Mouse (Mus musculus) myocyte (in vitro differentiated cells): ENCODE data around the gene Kmt2e. TPM values are rescaled to one million over a fixed set of nuclear protein-coding genes. Genes with fewer than 3 reads are reported as not detected.

Experiments used
- H3K27me3 ChIP-seq: one replicate; pipeline ENCODE4 v1.6.1; 2011; ENCODE audit not compliant: control insufficient read depth, insufficient read depth, insufficient read length
- H3K36me3 ChIP-seq: one replicate; pipeline ENCODE4 v1.6.1; 2011; ENCODE audit not compliant: control insufficient read depth, insufficient read depth
- H3K4me2 ChIP-seq: one replicate; pipeline ENCODE4 v1.6.1; 2011; ENCODE audit warnings: low read depth, control low read depth
- H3K4me3 ChIP-seq: one replicate; pipeline ENCODE4 v1.5.1; 2011; ENCODE audit warnings: mild to moderate bottlenecking, control low read depth, moderate library complexity
- H3K79me2 ChIP-seq: one replicate; pipeline ENCODE4 v1.6.1; 2011; ENCODE audit not compliant: control insufficient read depth, insufficient read depth
- H3ac ChIP-seq: one replicate; pipeline ENCODE4 v1.6.1; 2011; ENCODE audit not compliant: control insufficient read depth, insufficient read length
- CEBPB ChIP-seq: IDR thresholded peaks from 2 replicates; pipeline ENCODE4 v1.6.1; 2011; ENCODE audit warnings: mild to moderate bottlenecking, moderate library complexity; ENCODE audit not compliant: poor library complexity, insufficient read depth, severe bottlenecking
- E2F4 ChIP-seq: IDR thresholded peaks from one replicate; pipeline ENCODE4 v1.6.1; 2011; ENCODE audit warnings: mild to moderate bottlenecking, control low read depth, moderate library complexity; ENCODE audit not compliant: insufficient read depth
- MAX ChIP-seq: IDR thresholded peaks from one replicate; pipeline ENCODE4 v1.6.1; 2011; ENCODE audit warnings: low read depth, mild to moderate bottlenecking, control low read depth
- MYOD1 ChIP-seq, 3 experiments: IDR thresholded peaks; one replicate each; pipeline ENCODE4 v1.6.1; 2011; ENCODE audit warnings: control low read depth in 2 of 3, low read depth in 2 of 3, mild to moderate bottlenecking in 2 of 3, moderate library complexity in 1 of 3; ENCODE audit not compliant: insufficient read length in 2 of 3, control insufficient read depth in 1 of 3
- MYOG ChIP-seq, 3 experiments: IDR thresholded peaks; one replicate each; pipeline ENCODE4 v1.6.1; 2011; ENCODE audit warnings: control low read depth in 2 of 3, low read depth in 2 of 3, mild to moderate bottlenecking in 2 of 3; ENCODE audit not compliant: insufficient read length in 2 of 3, control insufficient read depth in 1 of 3, insufficient read depth in 1 of 3
- POLR2A ChIP-seq: IDR thresholded peaks from one replicate; pipeline ENCODE4 v1.6.1; 2011; ENCODE audit warnings: low read depth, mild to moderate bottlenecking, control low read depth, moderate library complexity; ENCODE audit not compliant: insufficient read length
- POLR2AphosphoS2 ChIP-seq: IDR thresholded peaks from one replicate; pipeline ENCODE4 v1.6.1; 2011; ENCODE audit warnings: low read depth, control low read depth; ENCODE audit not compliant: insufficient read length
- REST ChIP-seq: IDR thresholded peaks from one replicate; pipeline ENCODE4 v1.6.1; 2011; ENCODE audit warnings: mild to moderate bottlenecking, control low read depth, moderate library complexity; ENCODE audit not compliant: insufficient read depth, insufficient read length
- SRF ChIP-seq: IDR thresholded peaks from one replicate; pipeline ENCODE4 v1.6.1; 2011; ENCODE audit warnings: low read depth; ENCODE audit not compliant: control insufficient read depth, insufficient read length
- TCF12 ChIP-seq: IDR thresholded peaks from one replicate; pipeline ENCODE4 v1.6.1; 2011; ENCODE audit warnings: mild to moderate bottlenecking, control low read depth; ENCODE audit not compliant: poor library complexity, insufficient read depth, severe bottlenecking
- TCF3 ChIP-seq: IDR thresholded peaks from one replicate; pipeline ENCODE4 v1.6.1; 2011; ENCODE audit warnings: low read depth, control low read depth; ENCODE audit not compliant: insufficient read length
- USF1 ChIP-seq: IDR thresholded peaks from one replicate; pipeline ENCODE4 v1.6.1; 2011; ENCODE audit warnings: low read depth, mild to moderate bottlenecking, control low read depth, moderate library complexity
- polyA plus RNA-seq: library from polyadenylated mRNA; unstranded; fragments of >200 nt; fragmentation: generic; extraction: Trizol; gene quantifications from one replicate; pipeline ENCODE4 v1.2.1, GENCODE M21; 2012; ENCODE audit warnings: missing spikeins

The Kmt2e gene
- polyA plus RNA-seq, 1 experiment, result 9.0 TPM

- no peak for TF ChIP-seq POLR2A
- TF ChIP-seq POLR2AphosphoS2, result no peak
- TF ChIP-seq SRF, result no peak
- no peak for TF ChIP-seq MAX
- TF ChIP-seq MYOD1 (IDR thresholded peaks at IDR 0.05; ENCODE audit: control insufficient read depth in 1 of 3, insufficient read length in 2 of 3, low read depth in 2 of 3), result no peak
- no peak for TF ChIP-seq TCF12
- no peak for TF ChIP-seq USF1
- no peak for TF ChIP-seq MYOG (IDR thresholded peaks at IDR 0.05; ENCODE audit: control insufficient read depth in 1 of 3, insufficient read depth in 1 of 3, insufficient read length in 2 of 3, low read depth in 2 of 3)
- TF ChIP-seq REST, result no peak
- no peak for TF ChIP-seq CEBPB
- Histone ChIP-seq H3K36me3 (peaks cover 75% of the 10 kb centered on the region), H3ac (no peak overlapping the region), H3K4me2 (no peak overlapping the region), H3K27me3 (no peaks in the 10 kb centered on the region), H3K79me2 (no peaks in the 10 kb centered on the region), H3K4me3 (no peak overlapping the region)
Observed at GRCm38 (mm10) chr5:23500715-23501114, 66.5 kb downstream of the Kmt2e start.

GRCm38 (mm10) chr5:23501582-23502316 is 67.5 kb downstream of the Kmt2e start:
- no peaks in the 10 kb centered on the region for H3K79me2 ChIP-seq
- peaks cover 68% of the 10 kb centered on the region for H3K36me3 ChIP-seq
- H3ac ChIP-seq, result no peak overlapping the region
- no peaks in the 10 kb centered on the region for H3K27me3 ChIP-seq
- no peak for TF ChIP-seq REST
- TF ChIP-seq POLR2AphosphoS2, result peak; percentile 68
- TF ChIP-seq TCF12, result no peak
- peak; percentile 18 for TF ChIP-seq POLR2A
- H3K4me2 ChIP-seq, result no peak overlapping the region
- H3K4me3 ChIP-seq, result no peak overlapping the region

DNA sequence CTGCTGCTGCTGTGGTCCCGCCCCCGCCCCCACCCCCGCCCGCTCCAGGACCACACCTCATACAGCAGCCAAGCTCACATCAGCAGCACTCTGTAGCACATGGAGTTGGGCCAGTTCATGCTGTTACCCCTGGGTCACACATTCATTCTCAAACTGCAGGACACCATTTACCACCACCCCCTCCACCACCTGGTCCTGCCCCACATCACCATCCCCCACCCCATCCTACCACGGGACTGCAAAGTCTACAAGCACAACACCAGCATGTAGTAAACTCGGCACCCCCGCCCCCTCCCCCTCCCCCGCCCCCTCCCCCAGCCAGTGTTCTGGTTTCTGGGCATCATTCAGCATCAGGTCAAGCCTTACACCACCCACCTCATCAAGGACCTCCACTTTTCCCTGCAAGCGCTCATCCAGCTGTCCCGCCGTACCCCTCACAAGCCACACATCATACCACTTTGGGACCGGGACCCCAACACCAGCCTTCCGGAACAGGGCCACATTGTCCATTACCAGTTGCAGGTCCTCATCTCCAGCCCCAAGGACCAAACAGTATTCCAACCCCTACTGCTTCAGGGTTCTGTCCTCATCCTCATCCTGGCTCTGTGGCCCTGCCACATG is 68.2 kb downstream of the Kmt2e start:
- Histone ChIP-seq H3ac (no peak overlapping the region), H3K4me2 (no peak overlapping the region), H3K27me3 (no peaks in the 10 kb centered on the region), H3K79me2 (no peaks in the 10 kb centered on the region), H3K4me3 (no peak overlapping the region), H3K36me3 (peaks cover 63% of the 10 kb centered on the region)
- TF ChIP-seq POLR2AphosphoS2 (peak; percentile 78), TCF3 (no peak), MYOD1 (IDR thresholded peaks at IDR 0.05; ENCODE audit: control insufficient read depth in 1 of 3, insufficient read length in 2 of 3, low read depth in 2 of 3) (no peak)

DNA sequence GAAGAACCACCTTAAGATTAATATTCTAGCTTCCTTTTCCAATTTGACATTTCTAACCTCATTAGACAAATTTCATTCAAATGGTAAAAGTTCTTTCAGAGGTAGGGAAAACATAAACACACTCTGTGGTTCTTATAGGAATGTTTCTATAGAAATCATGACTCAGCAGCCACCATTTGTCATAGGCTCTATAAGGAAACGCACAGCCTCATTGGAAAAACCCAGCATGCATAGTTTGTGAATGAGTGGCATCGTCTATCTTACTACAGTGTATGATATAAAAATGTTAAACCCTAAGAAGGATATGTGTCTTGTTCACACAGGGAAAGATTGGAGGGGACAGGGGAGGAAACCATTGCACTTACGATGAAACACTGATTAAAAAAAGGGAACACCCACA is 71.3 kb downstream of the Kmt2e start:
- H3ac ChIP-seq, result no peak overlapping the region
- no peak overlapping the region for H3K4me2 ChIP-seq
- no peak overlapping the region for H3K4me3 ChIP-seq
- H3K79me2 ChIP-seq, result no peaks in the 10 kb centered on the region
- H3K27me3 ChIP-seq, result no peaks in the 10 kb centered on the region
- TF ChIP-seq MYOG (IDR thresholded peaks at IDR 0.05; ENCODE audit: control insufficient read depth in 1 of 3, insufficient read depth in 1 of 3, insufficient read length in 2 of 3, low read depth in 2 of 3), result no peak
- no peak for TF ChIP-seq POLR2AphosphoS2
- no peak for TF ChIP-seq USF1
- TF ChIP-seq TCF12, result no peak
- TF ChIP-seq CEBPB, result no peak
- no peak for TF ChIP-seq POLR2A
- H3K36me3 ChIP-seq, result peaks cover 35% of the 10 kb centered on the region

DNA sequence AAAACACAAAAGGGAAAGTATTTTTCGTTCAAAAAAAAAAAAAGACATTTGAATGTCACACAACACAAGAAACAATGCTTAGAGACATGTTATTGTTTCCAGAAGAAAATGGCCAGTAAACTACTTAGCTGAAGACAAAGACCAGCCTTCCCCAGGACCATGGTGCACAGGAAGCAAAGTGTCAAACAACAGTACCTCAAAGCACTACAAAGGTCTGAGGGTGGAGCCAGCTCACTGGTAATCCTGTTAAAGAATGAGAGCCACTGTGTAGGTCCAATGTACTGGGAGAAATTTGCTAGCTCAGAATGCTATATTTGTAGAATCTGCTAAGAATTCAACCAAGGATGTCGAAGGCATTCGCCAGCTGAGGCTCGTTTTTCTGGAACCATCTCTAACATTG is 73.0 kb downstream of the Kmt2e start:
- Histone ChIP-seq H3K36me3 (peaks cover 24% of the 10 kb centered on the region), H3K27me3 (no peaks in the 10 kb centered on the region), H3K4me2 (no peak overlapping the region), H3K79me2 (no peaks in the 10 kb centered on the region), H3K4me3 (no peak overlapping the region), H3ac (no peak overlapping the region)
- no peak for TF ChIP-seq TCF12
- TF ChIP-seq SRF, result no peak

GRCm38 (mm10) chr5:23508630-23509029 is 74.4 kb downstream of the Kmt2e start:
- Histone ChIP-seq H3ac (no peak overlapping the region), H3K27me3 (no peaks in the 10 kb centered on the region), H3K4me3 (no peak overlapping the region), H3K79me2 (no peaks in the 10 kb centered on the region), H3K36me3 (peaks cover 14% of the 10 kb centered on the region), H3K4me2 (no peak overlapping the region)
- TF ChIP-seq MYOD1 (IDR thresholded peaks at IDR 0.05; ENCODE audit: control insufficient read depth in 1 of 3, insufficient read length in 2 of 3, low read depth in 2 of 3) (no peak), TCF12 (no peak), USF1 (no peak), TCF3 (no peak), REST (no peak), POLR2A (no peak), CEBPB (no peak), SRF (no peak), E2F4 (no peak), MYOG (IDR thresholded peaks at IDR 0.05; ENCODE audit: control insufficient read depth in 1 of 3, insufficient read depth in 1 of 3, insufficient read length in 2 of 3, low read depth in 2 of 3) (no peak), POLR2AphosphoS2 (no peak), MAX (no peak)
